Mouse (Mus musculus) megakaryocyte, embryonic 14.5 days (primary cell): ENCODE data around the gene Sort1. TPM values are rescaled to one million over a fixed set of nuclear protein-coding genes. Genes with fewer than 3 reads are reported as not detected.
"Not testable (repeated sequence)": the region's sequence is repeated elsewhere in the genome, so short reads cannot be mapped to it uniquely, and the experiment has no call there.

ENCODE experiments used
- H3K27me3 ChIP-seq: replicated peaks from 2 replicates; pipeline ENCODE3; 2012; ENCODE audit warnings: inconsistent platforms
- H3K36me3 ChIP-seq: replicated peaks from 2 replicates; pipeline ENCODE3; 2012; ENCODE audit warnings: low read length, inconsistent platforms, mixed read lengths
- H3K4me1 ChIP-seq: 2 replicates; pipeline ENCODE4 v1.6.1; 2012; ENCODE audit warnings: inconsistent platforms
- H3K4me3 ChIP-seq: replicated peaks from 2 replicates; pipeline ENCODE3; 2012; ENCODE audit warnings: moderate library complexity, mild to moderate bottlenecking, inconsistent platforms
- H3K9me3 ChIP-seq: 2 replicates; pipeline ENCODE4 v1.6.1; 2012; ENCODE audit warnings: inconsistent platforms
- FLI1 ChIP-seq: IDR thresholded peaks from 2 replicates; pipeline ENCODE4 v1.6.1; 2012; ENCODE audit warnings: low read length, inconsistent platforms, mixed read lengths
- GATA1 ChIP-seq: IDR thresholded peaks from 3 replicates; pipeline ENCODE4 v1.6.1; 2012; ENCODE audit warnings: mixed read lengths, low read length, inconsistent platforms, borderline replicate concordance
- polyA plus RNA-seq: library from polyadenylated mRNA; stranded (reverse); fragments of >175 nt; gene quantifications from 2 replicates; pipeline ENCODE4 v1.2.3, GENCODE M21; 2012; ENCODE audit warnings: low replicate concordance; ENCODE audit not compliant: insufficient read depth

The Sort1 gene
- polyA plus RNA-seq: 11.0 and 16.3 TPM in 2 replicates

- TF ChIP-seq FLI1: no peak
- no peak for TF ChIP-seq GATA1
Observed at GRCm38 (mm10) chr3:108283781-108284601, at the start of gene Sort1. Gene Sort1, plus strand, starts transcription at chr3:108284082.

GRCm38 (mm10) chr3:108237474-108238102 lies 46.3 kb upstream of the Sort1 start:
- peaks cover 34% of the 10 kb centered on the region for H3K9me3 ChIP-seq
- not testable (repeated sequence) for H3K36me3 ChIP-seq, H3K4me1 ChIP-seq, H3K4me3 ChIP-seq
- H3K27me3 ChIP-seq: peaks cover 15% of the 10 kb centered on the region

More at GRCm38 (mm10) chr3:108283781-108284601, at the start of gene Sort1:
- peak within 1 kb of the TSS; percentile 97 for H3K4me3 ChIP-seq
- peaks cover 57% of the 10 kb centered on the region for H3K4me1 ChIP-seq
- peaks cover 1% of the 10 kb centered on the region for H3K27me3 ChIP-seq
- peaks cover 32% of the 10 kb centered on the region for H3K36me3 ChIP-seq
- H3K9me3 ChIP-seq: no peaks in the 10 kb centered on the region

- no peaks in the 10 kb centered on the region for H3K4me1 ChIP-seq
- peaks cover 23% of the 10 kb centered on the region for H3K9me3 ChIP-seq
- peaks cover 4% of the 10 kb centered on the region for H3K27me3 ChIP-seq
- H3K36me3 ChIP-seq: no peaks in the 10 kb centered on the region
- H3K4me3 ChIP-seq: no peak overlapping the region
- no peak for TF ChIP-seq FLI1
- TF ChIP-seq GATA1: no peak
Observed at GRCm38 (mm10) chr3:108241243-108241839, 42.5 kb upstream of the Sort1 start.

- Histone ChIP-seq H3K27me3 (no peaks in the 10 kb centered on the region), H3K9me3 (0 out of 2 replicates have a peak, but pooled peaks cover 2% of the 10 kb centered on the region), H3K36me3 (no peaks in the 10 kb centered on the region), H3K4me3 (no peak overlapping the region), H3K4me1 (peaks cover 4% of the 10 kb centered on the region; the same call in 1 of the 2 replicates)
- TF ChIP-seq GATA1 (no peak), FLI1 (no peak)
Observed at GRCm38 (mm10) chr3:108246857-108247256, 37.0 kb upstream of the Sort1 start.

- TF ChIP-seq FLI1 (no peak), GATA1 (no peak)
- H3K9me3 ChIP-seq: peaks cover 7% of the 10 kb centered on the region; the same call in 1 of the 2 replicates
- H3K27me3 ChIP-seq: no peaks in the 10 kb centered on the region
- peak within 1 kb of the TSS; percentile 95 for H3K4me3 ChIP-seq
- H3K4me1 ChIP-seq: peaks cover 28% of the 10 kb centered on the region
- peaks cover 29% of the 10 kb centered on the region for H3K36me3 ChIP-seq
Observed at GRCm38 (mm10) chr3:108256719-108257637, 26.9 kb upstream of the Sort1 start, which contains the start of gene Psma5. Gene Psma5, plus strand, starts transcription at chr3:108256926.

- Histone ChIP-seq H3K4me3 (peak overlapping the region; percentile 95), H3K36me3 (peaks cover 38% of the 10 kb centered on the region), H3K9me3 (peaks cover 7% of the 10 kb centered on the region; the same call in 1 of the 2 replicates), H3K27me3 (no peaks in the 10 kb centered on the region), H3K4me1 (peaks cover 32% of the 10 kb centered on the region)
- TF ChIP-seq FLI1 (no peak), GATA1 (no peak)
Observed at GRCm38 (mm10) chr3:108257831-108258500, 25.9 kb upstream of the Sort1 start.

GRCm38 (mm10) chr3:108259319-108259718 lies 24.6 kb upstream of the Sort1 start:
- Histone ChIP-seq H3K27me3 (no peaks in the 10 kb centered on the region), H3K4me1 (peaks cover 36% of the 10 kb centered on the region), H3K4me3 (peak overlapping the region; percentile 80), H3K9me3 (no peaks in the 10 kb centered on the region), H3K36me3 (peaks cover 40% of the 10 kb centered on the region)
- TF ChIP-seq GATA1 (no peak), FLI1 (no peak)

- peaks cover 25% of the 10 kb centered on the region for H3K4me1 ChIP-seq
- not testable (repeated sequence) for H3K9me3 ChIP-seq, H3K27me3 ChIP-seq, H3K4me3 ChIP-seq
- H3K36me3 ChIP-seq: peaks cover 60% of the 10 kb centered on the region
Observed at GRCm38 (mm10) chr3:108279495-108279894, 4.4 kb upstream of the Sort1 start.
